Mouse (Mus musculus) midbrain, embryonic 11.5 days (tissue): ENCODE measurements around the gene Muc1. TPM values are rescaled to one million over a fixed set of nuclear protein-coding genes. Genes with fewer than 3 reads are reported as not detected.

Experiments
- ATAC-seq: fragments of 200-750 bp; cut with Nextera tagmentation; 2 replicates; pipeline ENCODE4 v1.8.0; 2017; ENCODE audit warnings: moderate TSS enrichment, moderate library complexity; ENCODE audit not compliant: low FRiP score
- DNase-seq: peaks from one replicate; pipeline ENCODE4 v3.0.0; 2015; ENCODE audit warnings: low spot score; ENCODE audit errors: missing footprints
- H3K27ac ChIP-seq: fragments of 300-500 bp; sonication (generic); 2 replicates; pipeline ENCODE4 v1.5.1; 2014; ENCODE audit warnings: low read depth, low read length
- H3K27me3 ChIP-seq: fragments of 300-500 bp; sonication (generic); 2 replicates; pipeline ENCODE4 v1.6.1; 2014; ENCODE audit warnings: mild to moderate bottlenecking, low read length, moderate library complexity, mixed read lengths; ENCODE audit not compliant: control insufficient read depth, insufficient read depth
- H3K36me3 ChIP-seq: fragments of 300-500 bp; sonication (generic); 2 replicates; pipeline ENCODE4 v1.6.1; 2014; ENCODE audit warnings: mild to moderate bottlenecking, low read length, moderate library complexity, mixed read lengths; ENCODE audit not compliant: control insufficient read depth, insufficient read depth
- H3K4me1 ChIP-seq: fragments of 300-500 bp; sonication (generic); 2 replicates; pipeline ENCODE4 v1.6.1; 2014; ENCODE audit warnings: low read length; ENCODE audit not compliant: control insufficient read depth, insufficient read depth
- H3K4me2 ChIP-seq: fragments of 300-500 bp; sonication (generic); 2 replicates; pipeline ENCODE4 v1.6.1; 2014; ENCODE audit warnings: mild to moderate bottlenecking, moderate library complexity
- H3K4me3 ChIP-seq: fragments of 300-500 bp; sonication (generic); 2 replicates; pipeline ENCODE4 v1.5.1; 2014; ENCODE audit warnings: low read depth, low read length
- H3K9ac ChIP-seq: fragments of 300-500 bp; sonication (generic); 2 replicates; pipeline ENCODE4 v1.6.1; 2014; ENCODE audit warnings: low read length
- H3K9me3 ChIP-seq: fragments of 300-500 bp; sonication (generic); 2 replicates; pipeline ENCODE4 v1.6.1; 2016; ENCODE audit warnings: low read length; ENCODE audit not compliant: control insufficient read depth
- WGBS: fragments of 180-500 bp; shearing (Covaris S2); extraction: QIAGEN DNeasy Blood & Tissue Kit; methylation state at CpG from one replicate; pipeline ENCODE4 v1.1.7; 2014; 5-methylcytosine and 5-hydroxymethylcytosine counted together
- polyA plus RNA-seq: library from polyadenylated mRNA; unstranded; fragments of >200 nt; fragmentation: Nextera tagmentation; extraction: Ambion mirVana; gene quantifications from 2 replicates; pipeline ENCODE4 v1.2.1, GENCODE M21; 2014

The Muc1 gene
- polyA plus RNA-seq, 1 experiment from 2014 or later = 2.7 TPM

DNA sequence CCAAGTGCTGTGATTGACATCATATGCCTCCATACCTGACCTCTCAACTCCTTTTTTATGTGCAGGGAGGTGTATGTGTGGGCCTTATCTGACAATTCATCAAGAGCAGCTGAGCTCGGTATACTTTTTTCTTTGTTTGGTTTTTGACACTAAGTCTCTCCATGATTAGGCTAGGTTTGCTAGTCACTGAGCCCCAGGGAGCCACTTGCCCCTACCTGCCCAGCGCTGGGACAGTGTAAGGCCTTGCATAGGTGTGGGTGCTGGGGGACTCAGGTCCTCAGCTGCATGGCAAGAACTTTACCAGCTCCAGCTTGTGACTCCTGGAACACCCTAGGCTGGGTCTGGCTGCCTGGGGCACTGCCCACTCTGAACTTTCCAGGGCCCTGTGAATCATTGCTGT, 22.2 kb upstream of the Muc1 start:
- no peak overlapping the region for H3K9ac ChIP-seq
- no peak for ATAC-seq
- no peak overlapping the region for H3K27ac ChIP-seq
- H3K4me1 ChIP-seq = peaks cover 4% of the 10 kb centered on the region; the same call in 1 of the 2 replicates
- H3K36me3 ChIP-seq = peaks cover 20% of the 10 kb centered on the region
- H3K4me2 ChIP-seq = no peak overlapping the region
- DNase-seq = no peak
- no peaks in the 10 kb centered on the region for H3K9me3 ChIP-seq
- 92% methylated on average over 2 of the region's 2 CpGs for WGBS
- no peak overlapping the region for H3K4me3 ChIP-seq
- H3K27me3 ChIP-seq = no peaks in the 10 kb centered on the region

DNA sequence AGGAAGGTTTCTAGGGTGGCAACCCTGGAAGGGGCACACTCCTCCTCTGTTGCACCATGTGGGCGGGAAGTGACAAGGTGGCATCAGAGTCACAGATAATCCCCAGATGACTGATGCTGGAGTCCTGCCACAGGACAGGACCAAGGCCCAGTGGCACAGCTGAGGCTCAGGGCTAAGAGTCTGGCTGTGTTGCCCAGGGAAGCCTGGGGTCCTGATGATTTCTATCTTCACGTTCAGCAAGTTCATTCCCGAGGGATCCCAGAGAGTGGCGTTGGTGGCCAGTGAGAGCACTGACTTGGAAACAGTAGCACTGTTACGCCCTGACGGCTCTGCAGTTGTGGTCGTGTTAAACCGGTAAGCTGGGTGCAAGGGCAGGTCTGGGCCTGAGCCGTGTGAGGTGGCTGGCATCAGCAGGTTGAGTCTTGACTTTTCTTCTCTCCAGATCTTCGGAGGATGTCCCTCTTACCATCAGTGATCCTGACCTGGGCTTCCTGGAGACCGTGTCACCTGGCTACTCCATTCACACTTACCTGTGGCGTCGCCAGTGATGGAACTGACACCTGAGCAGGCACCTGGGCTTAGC, 20.7 kb upstream of the Muc1 start:
- Histone ChIP-seq H3K9ac (no peak overlapping the region), H3K9me3 (no peaks in the 10 kb centered on the region), H3K27ac (no peak overlapping the region), H3K27me3 (no peaks in the 10 kb centered on the region), H3K36me3 (peaks cover 20% of the 10 kb centered on the region), H3K4me2 (no peak overlapping the region), H3K4me3 (no peak overlapping the region), H3K4me1 (peaks cover 6% of the 10 kb centered on the region)
- ATAC-seq = no peak
- no peak for DNase-seq
- WGBS = 95% methylated on average over 13 of the region's 13 CpGs

DNA sequence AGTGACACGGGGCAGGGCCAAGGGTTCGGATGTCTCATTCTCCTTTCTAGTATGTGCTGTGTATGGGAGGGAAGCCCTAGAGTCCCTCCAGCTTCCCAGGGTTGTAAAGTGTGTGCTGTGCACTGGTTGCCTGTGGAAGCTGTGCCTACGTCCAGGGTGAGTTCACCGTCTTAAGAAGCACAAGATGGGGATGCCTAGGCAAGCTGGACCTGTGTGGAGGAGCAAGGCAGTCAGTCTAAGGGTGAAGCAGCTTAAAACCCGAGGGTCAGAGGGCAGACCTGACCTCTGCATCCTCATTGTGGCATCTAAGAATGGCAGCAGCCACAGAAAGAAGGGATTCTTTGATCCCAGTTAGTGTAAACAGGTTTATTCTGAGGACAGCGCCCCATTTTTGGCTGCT, 20.1 kb upstream of the Muc1 start:
- Histone ChIP-seq H3K27me3 (no peaks in the 10 kb centered on the region), H3K27ac (no peak overlapping the region), H3K4me2 (no peak overlapping the region), H3K9ac (no peak overlapping the region), H3K4me1 (peaks cover 3% of the 10 kb centered on the region), H3K4me3 (no peak overlapping the region), H3K36me3 (peaks cover 20% of the 10 kb centered on the region), H3K9me3 (no peaks in the 10 kb centered on the region)
- DNase-seq (no peak), ATAC-seq (no peak)
- WGBS = 85% methylated on average over 6 of the region's 6 CpGs

DNA sequence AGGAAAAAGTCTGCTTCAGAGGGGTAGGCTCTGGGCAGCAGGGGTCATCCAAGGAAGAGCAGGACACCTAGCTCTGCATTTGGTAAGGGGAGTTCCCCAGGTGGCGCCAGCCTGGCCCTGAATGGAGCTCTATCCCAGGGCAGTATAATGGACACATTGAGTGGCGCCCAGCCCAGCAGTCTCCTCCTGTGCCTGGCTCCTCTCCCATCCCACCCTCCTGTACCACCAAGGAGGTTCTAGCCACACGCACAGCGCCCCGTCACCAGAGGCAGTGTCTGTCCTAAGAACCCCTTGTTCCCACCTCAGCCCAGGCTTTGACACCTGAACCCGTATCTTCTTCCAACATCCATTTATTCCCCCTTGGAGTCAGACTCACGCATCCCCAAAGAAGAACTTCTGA, 19.1 kb upstream of the Muc1 start:
- no peak for DNase-seq
- H3K9ac ChIP-seq = no peak overlapping the region
- WGBS = 86% methylated on average over 7 of the region's 7 CpGs
- H3K36me3 ChIP-seq = peaks cover 20% of the 10 kb centered on the region
- H3K27me3 ChIP-seq = no peaks in the 10 kb centered on the region
- H3K4me1 ChIP-seq = peaks cover 7% of the 10 kb centered on the region
- H3K27ac ChIP-seq = no peak overlapping the region
- ATAC-seq = no peak
- no peak overlapping the region for H3K4me3 ChIP-seq
- H3K4me2 ChIP-seq = no peak overlapping the region
- H3K9me3 ChIP-seq = no peaks in the 10 kb centered on the region

DNA sequence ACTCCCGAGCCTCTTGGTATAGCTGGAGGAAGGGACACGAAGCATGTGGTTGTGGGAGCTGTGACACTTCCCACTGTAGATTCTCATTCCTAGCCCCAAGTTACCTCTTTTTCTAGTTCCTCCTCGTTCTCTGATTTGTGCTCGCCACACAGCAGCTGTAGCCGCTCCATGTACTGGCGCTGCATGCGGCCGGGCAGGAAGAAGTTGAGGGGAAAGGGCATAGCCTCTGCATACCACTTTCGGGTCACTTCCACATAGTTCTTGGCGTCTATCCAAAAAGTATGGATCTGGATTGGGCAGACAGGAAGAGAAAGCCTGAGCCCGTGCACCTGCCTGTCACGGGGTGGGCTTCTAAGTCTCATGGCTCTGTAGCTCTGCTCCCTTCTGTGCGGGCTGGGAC, 18.7 kb upstream of the Muc1 start:
- Histone ChIP-seq H3K36me3 (peaks cover 20% of the 10 kb centered on the region), H3K9ac (no peak overlapping the region)
- 89% methylated on average over 13 of the region's 13 CpGs for WGBS

DNA sequence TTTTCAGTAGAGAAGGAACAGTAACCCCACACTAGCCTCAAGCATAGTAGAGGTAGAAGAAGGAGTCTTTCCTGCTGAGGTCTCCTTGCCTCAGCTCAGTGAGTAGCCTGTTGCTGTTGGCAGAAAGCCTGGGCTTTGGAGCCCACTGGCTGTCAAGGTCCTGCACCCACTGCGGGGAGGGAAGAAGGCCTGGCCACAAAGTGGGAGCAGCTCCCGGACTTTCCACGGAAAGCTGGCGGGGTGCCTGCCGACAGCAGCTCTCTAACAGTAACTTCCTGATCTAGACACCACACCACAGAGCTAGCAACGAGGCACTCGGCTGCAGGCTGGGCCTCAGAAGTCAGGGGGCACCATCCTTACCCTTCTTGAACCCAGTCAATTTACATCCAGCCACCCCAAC, 18.1 kb upstream of the Muc1 start:
- Histone ChIP-seq H3K27ac (no peak overlapping the region), H3K27me3 (no peaks in the 10 kb centered on the region), H3K9me3 (no peaks in the 10 kb centered on the region), H3K4me3 (no peak overlapping the region), H3K36me3 (peaks cover 20% of the 10 kb centered on the region), H3K9ac (no peak overlapping the region), H3K4me2 (no peak overlapping the region), H3K4me1 (peaks cover 14% of the 10 kb centered on the region)
- 91% methylated on average over 7 of the region's 7 CpGs for WGBS
- DNase-seq (no peak), ATAC-seq (no peak)

More for the DNA sequence above, 18.7 kb upstream of the Muc1 start:
- ATAC-seq = no peak
- no peaks in the 10 kb centered on the region for H3K9me3 ChIP-seq
- no peak overlapping the region for H3K4me2 ChIP-seq
- no peak overlapping the region for H3K27ac ChIP-seq
- H3K4me3 ChIP-seq = no peak overlapping the region
- no peak for DNase-seq
- H3K27me3 ChIP-seq = no peaks in the 10 kb centered on the region
- peaks cover 9% of the 10 kb centered on the region for H3K4me1 ChIP-seq

DNA sequence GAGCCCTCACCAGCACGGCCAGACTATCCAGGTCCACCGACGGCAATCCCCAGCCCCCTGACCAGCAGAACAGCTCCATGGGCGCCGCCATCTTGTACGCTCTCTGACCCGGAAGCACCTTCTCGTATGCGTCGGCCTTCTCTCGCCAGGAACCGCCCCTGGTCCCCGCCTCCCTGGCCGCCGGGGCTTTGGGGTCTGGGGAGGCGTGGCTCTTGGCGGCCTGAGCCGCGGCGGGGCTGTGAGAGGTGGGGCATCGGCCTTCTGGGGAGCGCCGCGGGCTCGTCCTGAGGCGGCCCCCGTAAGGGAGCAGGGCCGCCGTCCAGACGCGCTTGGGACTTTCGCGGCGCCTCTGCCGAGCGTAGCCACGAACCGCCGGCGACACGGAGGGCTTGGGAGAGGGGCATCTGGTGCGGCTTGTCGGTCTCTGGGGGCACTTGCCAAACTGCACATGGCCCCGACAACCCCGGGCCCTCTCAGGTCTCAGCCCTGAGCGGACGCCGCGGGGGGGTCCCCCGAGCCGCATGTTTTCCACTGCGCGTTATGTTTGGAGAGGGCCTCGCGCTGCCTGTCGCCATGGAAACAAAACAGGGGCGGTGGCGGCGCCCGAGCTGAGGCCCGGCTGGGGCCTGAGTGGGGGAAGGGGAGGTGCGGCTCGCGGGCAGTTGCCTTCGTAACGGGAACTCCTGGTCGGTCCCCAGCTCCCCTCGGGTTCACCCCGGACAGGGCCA, 14.9 kb upstream of the Muc1 start:
- under 1% methylated on average over 67 of the region's 69 CpGs for WGBS
- H3K4me3 ChIP-seq = peak overlapping the region; percentile 81
- H3K36me3 ChIP-seq = peaks cover 5% of the 10 kb centered on the region
- peak overlapping the region; percentile 98 for H3K27ac ChIP-seq
- H3K4me2 ChIP-seq = peak overlapping the region; percentile 82
- peak; percentile 89 for ATAC-seq
- H3K27me3 ChIP-seq = no peaks in the 10 kb centered on the region
- peak; percentile 99 for DNase-seq
- peak overlapping the region; percentile 72 for H3K9ac ChIP-seq
- no peaks in the 10 kb centered on the region for H3K9me3 ChIP-seq
- H3K4me1 ChIP-seq = peaks cover 29% of the 10 kb centered on the region

DNA sequence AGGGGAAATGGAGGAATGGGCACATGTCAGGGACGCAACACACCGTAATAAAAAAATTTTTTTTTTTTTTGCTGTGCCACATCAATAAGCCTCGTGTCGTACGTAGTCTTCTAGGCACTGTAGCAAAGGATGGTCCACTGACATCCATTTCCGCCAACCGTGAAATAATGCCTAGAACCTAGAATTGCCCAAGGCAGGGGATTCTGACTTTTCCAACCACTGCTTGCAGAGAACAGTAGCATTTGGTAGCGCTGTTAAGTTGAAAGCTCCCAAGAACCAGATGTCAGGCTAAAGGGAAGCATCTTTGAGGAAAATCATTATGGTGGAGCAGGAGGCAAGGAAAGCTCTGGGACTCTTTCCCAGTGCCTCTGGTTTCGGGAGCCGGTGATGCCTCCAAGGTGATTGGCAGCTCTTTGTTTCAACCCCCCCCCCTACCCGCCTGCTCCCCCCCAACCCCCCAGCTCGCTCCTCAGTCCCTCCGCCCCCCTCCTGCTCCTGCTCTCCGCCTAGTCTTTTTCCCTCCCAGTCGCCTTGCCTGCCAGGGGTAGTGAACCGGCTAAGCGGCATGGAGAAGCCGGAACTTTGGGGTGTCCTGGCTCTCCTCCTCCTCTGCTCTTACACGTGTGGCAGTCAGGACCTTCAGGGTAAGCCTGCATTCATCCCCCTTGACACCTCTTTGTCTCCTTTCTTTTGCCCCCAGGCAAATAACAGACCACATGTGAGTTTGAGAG, 14.0 kb upstream of the Muc1 start, which contains the start of gene Thbs3:
TSS of gene Thbs3 (plus strand) at position 500 of the 731 bp plus-strand sequence.
- DNase-seq (peak; percentile 96), ATAC-seq (peak; percentile 22; the same call in 1 of the 2 replicates)
- peaks cover 33% of the 10 kb centered on the region for H3K4me1 ChIP-seq
- peak within 1 kb of the TSS; percentile 82 for H3K4me2 ChIP-seq
- H3K9ac ChIP-seq = peak within 1 kb of the TSS; percentile 72
- under 1% methylated on average over 18 of the region's 19 CpGs for WGBS
- H3K27ac ChIP-seq = peak within 1 kb of the TSS; percentile 98
- H3K4me3 ChIP-seq = peak within 1 kb of the TSS; percentile 81
- no peaks in the 10 kb centered on the region for H3K27me3 ChIP-seq
- H3K36me3 ChIP-seq = no peaks in the 10 kb centered on the region; the same call in 1 of the 2 replicates
- H3K9me3 ChIP-seq = no peaks in the 10 kb centered on the region

DNA sequence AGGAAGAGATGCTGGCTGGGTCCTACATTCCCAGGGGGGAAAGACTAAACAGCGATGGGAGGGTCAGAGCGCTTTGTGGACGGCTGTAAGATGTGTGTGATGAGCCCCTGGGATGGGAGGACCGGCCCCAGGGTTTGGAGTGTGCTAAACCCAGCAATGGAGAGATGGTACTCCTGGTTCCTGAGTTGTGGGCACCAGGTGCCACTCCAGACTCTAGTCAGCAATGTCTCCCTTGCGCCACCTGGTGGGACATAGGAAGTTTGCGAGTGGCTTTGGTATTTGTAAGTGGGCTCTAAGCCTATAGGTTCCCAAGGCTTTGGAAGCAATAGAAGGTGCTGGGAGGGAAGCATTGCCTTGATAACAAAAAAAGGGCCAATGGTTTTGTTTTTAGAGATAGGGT, 13.0 kb upstream of the Muc1 start:
- H3K9me3 ChIP-seq = no peaks in the 10 kb centered on the region
- 0% methylated on average over 6 of the region's 6 CpGs for WGBS
- peaks cover 33% of the 10 kb centered on the region for H3K4me1 ChIP-seq
- H3K27me3 ChIP-seq = no peaks in the 10 kb centered on the region
- H3K4me2 ChIP-seq = peak overlapping the region; percentile 82
- peak; percentile 36 for ATAC-seq
- peak overlapping the region; percentile 72 for H3K9ac ChIP-seq
- peak overlapping the region; percentile 98 for H3K27ac ChIP-seq
- DNase-seq = peak; percentile 98
- no peaks in the 10 kb centered on the region; the same call in 1 of the 2 replicates for H3K36me3 ChIP-seq
- peak overlapping the region; percentile 81 for H3K4me3 ChIP-seq
